Mouse (Mus musculus) layer of hippocampus, adult 18-20 months (tissue): ENCODE results near the gene Retsat. TPM values are rescaled to one million over a fixed set of nuclear protein-coding genes. Genes with fewer than 3 reads are reported as not detected.

ENCODE experiments used
- DNase-seq, 2 experiments: peaks; one replicate each; pipeline ENCODE4 v3.0.0; 2022; ENCODE audit warnings: low spot score in 2 of 2
- total RNA-seq, 2 experiments: library from RNA; stranded (reverse); gene quantifications; 2 replicates each; pipeline ENCODE4 v1.2.3; 2021

Gene Retsat
- total RNA-seq, 2 experiments from 2014 or later: 64.3 to 76.9 TPM

DNA sequence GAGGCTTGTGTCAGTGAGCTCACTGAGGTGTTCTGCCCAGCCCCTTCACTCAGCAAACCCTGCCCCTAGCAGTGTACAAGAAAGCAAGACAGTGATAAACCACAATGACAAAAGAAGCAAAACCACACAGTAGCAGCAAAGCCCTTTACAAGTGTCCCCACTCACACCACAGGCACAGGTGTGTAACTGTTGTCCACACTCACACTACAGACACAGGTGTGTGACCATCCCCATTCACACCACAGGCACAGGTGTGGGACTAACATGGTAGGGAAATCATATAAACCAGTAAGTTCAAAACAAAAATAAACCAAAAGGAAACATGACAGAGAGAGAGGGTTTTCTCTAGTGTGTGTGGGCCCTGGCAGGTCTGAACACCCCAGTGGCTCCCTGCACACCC, 10.0 kb upstream of the Retsat start:
- no peak for DNase-seq

DNA sequence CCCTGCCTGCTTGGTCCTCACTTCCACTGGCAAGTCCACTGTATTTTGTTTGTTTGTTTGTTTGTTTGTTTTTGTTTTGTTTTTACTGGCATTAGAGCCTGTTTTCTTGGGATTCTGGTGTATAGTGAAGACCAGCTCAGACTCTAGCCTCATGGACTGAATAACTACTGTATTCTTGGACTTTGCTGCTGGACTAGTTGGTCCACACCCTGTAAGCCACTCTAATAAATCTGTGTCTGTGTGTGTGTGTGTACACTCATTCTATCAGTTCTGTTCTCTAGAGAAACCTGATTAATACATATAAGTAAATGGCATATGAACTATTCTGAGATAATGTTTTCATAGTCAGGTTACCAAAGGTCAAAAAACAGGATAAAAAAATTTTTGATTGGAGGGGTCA, 8.2 kb upstream of the Retsat start:
- no peak for DNase-seq

DNA sequence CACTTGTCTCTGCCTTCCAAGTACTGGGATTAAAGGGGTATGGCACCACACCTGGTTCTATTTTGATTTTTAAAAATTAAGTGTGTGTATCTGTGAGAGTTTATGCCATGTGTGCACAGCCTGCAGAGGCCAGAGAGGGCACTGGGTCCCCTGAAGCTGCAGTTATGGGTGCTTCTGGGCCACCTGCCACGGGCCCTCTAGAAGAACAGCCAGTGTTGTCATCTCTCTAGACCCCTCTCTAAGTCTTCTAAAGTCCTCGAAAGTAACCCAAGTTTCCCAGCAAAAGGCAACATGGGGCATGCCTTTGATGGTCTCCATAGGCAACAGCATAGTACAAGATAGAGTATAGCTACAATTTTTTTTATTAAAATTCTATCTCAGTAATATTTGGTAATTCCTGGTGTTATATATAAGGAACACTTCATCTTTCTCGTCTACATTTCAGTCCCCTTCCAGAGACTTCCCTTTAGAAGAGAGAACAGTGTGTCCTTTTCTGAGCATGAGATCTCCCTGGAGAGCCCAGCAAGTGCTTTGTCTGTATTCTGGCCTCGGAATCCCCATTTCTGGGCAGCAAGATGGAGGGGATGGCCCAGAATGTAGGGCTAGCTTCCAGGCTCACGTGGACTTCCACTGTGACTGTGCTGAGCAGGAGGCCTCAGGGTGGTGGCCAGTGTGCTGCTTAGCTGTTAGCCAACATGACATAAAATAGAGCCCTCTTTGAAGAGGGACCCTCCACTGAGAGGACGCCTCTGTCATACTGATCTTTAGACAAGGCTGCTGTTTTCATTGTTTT, 5.1 kb upstream of the Retsat start:
- peak in 1 of 2 experiments; percentile 36 for DNase-seq

DNA sequence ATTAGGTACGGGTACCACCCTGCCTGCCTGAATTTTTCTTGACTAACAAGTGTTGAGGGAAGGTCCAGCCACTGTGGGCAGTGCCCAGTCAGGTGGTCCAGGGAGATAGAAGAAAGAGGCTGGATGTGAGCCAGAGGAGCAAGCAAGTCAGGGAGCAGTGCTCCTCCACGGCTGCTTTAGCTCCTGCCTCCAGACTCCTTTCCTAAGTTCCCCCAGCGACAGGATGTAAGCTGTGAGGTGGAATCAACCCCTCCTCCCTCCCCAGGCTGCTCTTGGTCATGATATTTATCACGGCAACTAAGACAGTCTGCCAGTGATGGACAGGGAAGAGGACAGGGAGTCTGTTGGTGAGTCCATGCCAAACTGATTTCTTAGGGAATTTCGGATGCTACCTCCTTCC, 4.4 kb upstream of the Retsat start:
- no peak for DNase-seq

DNA sequence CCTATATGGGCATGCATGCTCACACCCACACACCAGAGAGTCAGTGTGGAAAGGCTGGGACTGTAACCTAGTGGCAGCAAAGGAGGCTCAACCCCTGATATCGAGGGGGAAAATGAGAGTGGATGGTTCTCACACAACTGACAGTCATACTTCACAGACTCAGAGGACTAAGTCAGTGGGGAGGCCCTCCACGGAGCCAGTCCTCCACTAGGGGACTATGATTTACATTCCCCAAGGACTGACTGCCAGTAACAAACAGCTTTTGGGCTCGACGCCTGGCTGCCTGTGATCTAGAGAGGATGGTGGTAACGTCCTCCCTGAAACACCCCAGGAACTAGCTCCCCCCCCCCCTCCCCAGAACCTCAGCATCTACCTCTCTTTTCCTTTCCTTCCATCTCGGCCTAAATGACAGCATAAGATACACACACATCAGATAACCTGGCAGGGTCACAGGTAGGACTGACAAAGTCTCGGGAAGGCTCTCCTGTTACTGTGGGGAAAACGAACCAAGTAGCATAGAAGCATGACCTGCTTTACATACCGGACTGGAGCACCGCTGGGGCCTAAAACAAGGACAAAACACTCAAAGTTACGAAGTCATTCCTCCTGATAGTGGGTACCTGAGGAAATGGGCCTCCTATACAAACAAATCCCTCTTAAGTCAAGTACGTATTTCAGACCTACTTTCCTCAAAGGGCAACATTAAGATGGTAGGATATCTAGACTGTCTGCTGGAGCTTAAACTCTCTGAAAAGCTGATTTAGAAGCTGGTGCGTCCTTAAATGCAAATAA, 996 bp upstream of the Retsat start:
- peak in 1 of 2 experiments; percentile 42 for DNase-seq

DNA sequence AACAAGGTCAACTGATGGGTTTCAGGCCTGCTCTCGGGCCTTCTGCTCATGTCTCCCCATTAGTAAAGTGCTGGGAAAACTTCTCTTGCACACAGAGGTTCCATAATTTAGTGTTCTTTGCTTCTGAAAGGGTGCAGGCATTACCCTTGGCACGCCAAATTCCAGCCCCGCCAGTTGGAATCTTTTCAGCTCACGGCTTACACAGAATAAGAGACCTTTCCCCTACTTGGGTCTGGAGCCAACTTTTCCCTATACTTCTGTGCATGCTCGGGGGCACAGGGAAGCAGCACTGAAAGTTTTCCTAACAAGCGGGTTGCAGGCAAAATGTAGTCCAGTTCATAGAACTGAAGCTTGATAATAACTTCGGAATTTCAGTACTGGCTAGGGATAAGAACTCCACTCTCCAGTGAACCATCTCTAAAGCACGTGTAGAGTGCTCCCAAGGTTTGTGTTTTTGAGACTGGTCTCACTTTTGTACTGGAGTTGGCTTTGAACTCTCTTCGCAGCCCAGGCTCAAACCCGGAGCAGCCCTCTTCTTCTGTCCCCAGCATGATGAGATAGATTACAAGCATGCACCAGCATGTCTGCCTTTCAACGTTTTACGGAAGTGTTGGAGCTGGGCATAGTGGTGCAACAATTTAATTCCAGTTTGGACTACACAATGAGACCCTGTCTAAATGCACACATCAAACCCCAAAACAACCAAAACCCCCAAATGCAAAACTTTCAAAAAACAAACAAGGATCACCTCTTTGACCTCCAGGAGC, 699 bp downstream of the Retsat start:
- DNase-seq: no peak

DNA sequence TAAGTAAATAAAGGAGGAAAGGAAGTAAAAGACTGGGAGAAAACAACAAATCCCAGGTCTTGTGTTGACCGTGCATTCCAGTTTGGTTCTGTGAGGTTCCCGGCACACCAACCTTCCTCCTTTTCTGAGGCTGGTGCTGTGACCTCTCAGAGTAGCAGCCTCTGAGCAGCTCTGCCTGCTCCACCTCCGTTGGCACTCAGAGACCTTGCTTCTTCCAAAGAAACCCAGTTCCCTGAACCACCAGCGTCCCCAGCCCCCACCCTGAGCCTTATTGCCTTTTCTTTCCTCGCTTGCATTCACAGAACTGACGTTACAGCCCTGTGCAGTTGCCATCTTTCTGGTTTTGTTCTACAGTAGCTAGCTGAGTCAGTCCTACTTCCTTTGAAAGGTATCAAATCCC, 1.9 kb downstream of the Retsat start:
- no peak for DNase-seq

DNA sequence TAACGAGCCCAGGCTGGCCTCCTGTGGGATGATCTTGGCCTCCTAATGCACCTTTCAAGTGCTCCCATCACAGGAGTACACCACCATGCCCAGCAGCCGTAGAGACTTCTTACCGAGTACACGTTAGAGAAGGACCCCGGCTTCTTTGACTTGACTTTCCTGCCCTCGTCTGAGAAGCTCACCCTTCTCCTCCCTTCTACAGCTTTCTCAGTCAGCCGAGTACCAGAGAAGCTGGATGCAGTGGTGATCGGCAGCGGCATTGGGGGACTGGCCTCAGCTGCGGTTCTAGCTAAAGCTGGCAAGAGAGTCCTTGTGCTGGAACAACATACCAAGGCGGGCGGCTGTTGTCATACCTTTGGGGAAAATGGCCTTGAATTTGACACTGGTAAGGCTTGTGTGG, 2.5 kb downstream of the Retsat start:
- no peak for DNase-seq

DNA sequence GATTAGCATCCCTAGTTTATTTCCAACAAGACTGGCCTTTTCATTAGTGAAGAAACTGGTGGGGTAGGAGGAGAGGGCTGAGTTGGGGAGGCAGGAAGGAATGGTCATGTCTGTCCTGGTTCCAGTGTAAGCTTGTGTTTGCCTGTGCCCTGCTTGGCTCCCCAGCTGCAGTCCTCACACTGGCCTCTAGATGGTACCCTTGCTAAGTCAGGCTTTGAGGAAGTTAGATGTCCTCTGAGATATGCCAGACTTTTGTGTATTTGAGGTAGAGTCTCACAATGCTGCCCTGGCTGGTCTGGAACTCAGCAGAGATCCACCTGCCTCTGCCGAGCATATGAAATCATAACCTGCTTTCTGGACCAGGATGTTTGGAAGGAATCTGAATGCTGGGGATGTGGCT, 3.5 kb downstream of the Retsat start:
- peak; percentile 56 to 90 for DNase-seq

DNA sequence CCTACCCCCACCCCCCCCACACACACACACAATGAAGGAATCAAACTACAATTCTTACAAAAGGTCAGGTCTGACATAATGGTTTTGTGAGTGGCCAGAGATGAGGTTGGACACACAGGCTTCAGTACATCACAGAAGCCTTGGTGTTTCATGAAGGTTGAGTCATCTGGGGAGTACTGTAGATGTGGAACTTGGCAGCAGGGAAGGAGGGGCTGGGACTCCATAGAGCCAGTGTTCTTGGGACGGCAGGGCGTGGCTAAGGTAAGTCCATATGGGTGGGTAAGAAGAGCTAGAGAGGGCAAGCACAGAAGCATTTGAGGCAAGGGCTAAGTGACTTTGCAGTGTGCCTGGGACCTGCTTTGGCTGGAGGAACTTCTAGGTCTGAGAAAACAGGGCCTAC, 5.8 kb downstream of the Retsat start:
- DNase-seq: no peak

DNA sequence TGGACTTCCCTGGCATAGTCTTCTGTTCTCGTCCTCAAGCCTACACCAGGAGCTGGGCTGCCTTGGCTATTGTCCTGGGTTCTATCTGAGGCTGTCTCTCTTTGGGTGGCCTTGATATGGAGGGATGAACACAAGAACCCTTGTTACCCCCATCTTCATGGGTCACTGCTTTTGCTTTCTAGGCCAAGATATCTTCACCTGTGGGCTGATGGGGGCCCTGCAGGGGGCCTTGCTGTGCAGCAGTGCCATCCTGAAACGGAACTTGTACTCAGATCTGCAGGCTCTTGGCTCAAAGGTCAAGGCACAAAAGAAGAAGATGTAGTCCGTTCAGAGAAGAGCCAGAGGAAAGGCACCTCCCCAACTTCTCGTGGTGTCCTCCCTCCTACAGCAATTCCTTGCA, 8.8 kb downstream of the Retsat start:
- DNase-seq: no peak

DNA sequence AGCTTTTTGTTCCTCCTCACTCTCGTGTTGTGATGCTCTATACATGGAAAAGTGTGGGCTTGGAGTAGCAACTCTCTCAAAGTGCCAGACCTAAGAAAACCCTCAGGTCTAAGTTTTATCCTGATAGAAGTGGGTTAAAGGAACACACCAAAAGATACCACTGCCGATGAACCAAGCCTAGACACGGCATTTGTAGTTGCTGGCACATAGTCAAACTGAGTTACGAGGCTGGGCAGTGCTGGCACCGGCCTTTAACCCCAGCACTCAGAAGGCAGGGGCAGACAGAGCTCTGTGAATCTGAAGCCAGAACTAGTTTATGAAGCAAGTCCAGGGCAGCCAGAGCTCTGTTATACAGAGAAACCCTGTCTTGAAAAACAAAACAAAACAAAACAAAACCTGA, 9.4 kb downstream of the Retsat start:
- no peak for DNase-seq

DNA sequence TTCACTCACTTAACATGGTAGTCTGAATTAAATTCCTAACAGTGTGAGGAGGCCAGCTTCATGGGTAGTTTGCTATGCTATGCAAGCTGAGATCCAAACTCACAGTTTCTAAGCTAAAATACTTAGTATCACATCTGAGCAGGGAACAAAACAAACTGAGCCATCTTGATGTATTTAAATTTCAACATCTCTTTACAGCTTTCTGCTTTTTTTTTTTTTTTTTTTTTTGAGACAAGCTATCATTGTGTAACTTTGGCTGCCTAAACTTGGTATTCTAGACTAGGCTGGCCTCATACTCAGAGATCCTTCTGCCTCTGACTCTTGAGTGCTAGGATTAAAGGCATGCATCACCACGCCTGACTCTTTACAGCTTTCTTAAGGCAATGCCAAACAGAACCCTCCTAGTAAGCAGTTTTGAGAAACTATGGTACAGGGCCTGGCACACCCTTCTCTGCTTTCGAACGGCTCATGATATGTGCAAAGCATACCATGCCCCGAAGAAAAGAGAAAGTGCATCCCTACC, 10.4 kb downstream of the Retsat start:
- no peak for DNase-seq

DNA sequence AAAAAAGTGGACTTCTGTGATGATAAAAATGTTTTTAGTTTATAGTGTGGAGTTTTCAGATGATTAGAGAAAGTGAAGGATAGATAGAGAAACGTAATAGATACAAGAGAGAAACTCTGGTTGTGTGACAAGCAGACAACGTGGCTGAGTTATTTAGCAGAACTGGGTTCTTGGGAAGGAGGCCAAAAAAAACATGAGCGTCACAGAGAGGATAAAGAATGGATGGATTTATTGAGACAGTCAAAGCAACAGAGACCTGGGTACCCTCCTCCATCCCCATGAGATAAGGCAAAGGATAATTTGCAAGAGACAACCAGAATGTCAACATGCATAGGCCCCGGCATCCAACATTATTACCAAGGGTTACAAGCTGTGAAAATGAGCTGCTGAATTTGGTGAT, 12.0 kb downstream of the Retsat start:
- no peak for DNase-seq

DNA sequence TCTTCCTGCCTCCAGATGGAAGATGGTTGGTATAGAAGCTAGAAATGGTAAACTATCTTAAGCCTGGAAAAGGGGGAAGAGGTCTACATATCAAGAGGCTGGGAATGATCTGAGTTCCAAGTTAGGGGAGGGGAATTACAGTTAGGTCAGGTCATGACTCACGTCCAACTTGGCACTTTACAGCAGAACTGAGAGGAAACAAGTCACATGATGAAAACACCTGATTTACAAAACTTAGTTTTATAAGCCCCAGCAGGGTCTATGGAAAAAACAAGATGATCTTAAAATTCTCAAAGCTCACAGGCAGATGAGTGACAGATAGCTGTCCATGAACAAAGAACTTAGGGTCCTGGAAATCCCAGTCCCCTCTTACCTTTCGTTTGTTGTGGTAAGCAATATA, 16.9 kb downstream of the Retsat start:
- no peak for DNase-seq

DNA sequence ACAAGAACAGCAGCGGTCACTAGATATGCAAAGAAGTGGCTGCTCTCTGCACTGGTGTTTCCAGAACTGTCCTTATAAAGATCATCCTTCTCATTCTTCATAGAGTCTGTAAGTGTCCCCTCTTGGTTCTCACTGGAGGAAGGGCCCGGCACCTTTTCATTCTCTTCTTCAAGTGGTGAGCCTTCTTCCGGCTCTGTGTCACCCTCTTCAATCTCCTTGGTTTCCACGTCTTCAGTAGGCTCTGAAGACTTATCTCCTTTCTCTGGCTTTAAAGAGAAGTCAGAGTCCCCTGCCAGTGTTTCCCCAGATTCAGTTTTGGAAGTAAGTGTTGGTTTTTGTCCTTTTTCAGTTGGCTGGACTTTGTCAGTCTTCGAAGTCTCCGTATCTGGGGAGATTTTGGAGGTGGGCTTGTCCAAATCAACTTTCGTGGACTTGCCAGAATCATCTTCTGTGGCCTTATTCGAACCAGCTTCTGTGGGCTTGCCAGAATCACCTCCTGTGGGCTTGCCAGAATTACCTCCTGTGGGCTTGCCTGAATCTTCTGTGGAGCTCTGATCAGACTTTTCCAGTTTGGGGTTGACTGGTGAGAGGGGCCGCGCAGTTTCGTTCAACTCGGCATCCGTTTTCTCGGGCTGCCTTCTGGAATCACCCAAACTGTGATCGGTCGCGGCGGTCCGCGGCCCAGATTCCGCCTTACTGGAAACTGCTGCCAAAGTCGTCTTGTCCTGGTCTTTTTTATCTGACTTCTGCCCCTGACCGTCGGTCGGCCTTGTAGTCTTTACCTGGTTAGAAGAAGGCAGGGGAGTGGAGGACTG, 17.5 kb downstream of the Retsat start:
- no peak for DNase-seq

DNA sequence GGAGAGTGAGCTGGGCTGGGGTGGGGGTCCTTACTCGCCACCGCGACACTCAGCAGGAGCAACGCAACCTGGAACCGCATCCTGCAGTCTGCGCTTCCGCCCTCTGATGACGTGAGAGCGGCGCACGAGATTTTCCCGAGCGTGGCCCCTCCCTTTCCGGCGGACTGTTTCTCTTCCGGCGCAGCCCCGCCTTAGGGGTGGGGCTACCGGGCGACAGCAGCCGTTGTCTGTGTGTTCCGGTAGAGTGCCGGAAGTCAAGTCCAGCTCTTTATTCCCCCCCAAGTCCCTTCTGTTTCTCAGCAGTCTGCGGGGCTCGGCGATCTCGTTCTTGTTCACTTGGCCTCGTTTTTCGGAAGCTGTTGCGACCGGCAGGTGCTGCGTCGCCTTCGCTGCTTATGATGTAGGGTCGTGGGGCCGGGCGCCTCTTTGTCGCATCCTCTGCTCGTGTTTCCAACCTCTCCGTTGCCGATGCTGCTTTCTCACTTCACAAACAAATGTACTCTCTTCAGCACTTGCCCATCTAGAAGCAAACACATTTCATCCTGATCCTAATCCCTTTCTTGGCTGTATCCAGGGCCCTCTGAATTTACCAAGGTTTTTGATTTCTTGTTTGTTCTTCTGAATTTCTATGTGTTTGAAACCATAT, 18.5 kb downstream of the Retsat start, which contains the start of gene Tgoln1:
Gene Tgoln1 (minus strand): TSS at position 358 of the 646 bp plus-strand sequence.
- DNase-seq: peak; percentile 89 to 96

DNA sequence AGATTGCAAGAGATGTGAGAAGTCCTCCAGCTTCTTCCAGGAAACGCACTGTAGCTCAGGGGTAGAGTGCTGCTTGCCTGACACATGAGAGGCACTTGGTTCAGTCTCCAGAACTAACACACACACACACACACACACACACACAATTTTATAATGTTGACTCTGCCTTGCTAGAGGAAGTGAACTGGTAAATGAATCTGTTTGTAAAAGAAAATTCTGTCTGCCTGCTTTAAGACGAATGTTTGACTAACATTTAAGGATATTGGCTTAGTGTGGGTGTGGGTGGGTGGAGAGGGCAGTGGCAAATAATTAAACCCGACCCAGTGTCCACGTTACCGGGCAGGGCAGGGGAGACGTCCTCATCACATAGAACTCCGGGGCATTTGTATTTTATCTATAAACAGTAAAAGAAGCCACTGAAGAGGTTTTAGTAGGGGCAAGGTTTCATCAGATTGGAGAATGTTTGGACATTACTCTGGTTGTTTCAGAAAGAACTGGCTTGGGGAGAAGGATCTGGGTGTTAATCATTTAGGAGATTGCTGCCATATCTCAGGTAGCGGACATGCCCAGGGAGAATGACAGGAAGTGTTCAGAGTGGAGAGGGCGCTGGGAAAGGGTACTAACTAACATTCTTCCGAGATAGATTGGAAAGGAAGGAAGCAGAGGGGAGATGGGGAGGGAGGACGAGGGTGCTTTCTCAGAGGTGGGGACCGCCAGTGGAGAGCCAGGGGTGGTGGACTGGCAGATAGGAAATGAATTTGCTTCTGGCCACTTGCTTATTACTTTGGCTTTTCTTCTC, 21.7 kb downstream of the Retsat start:
- DNase-seq: no peak

DNA sequence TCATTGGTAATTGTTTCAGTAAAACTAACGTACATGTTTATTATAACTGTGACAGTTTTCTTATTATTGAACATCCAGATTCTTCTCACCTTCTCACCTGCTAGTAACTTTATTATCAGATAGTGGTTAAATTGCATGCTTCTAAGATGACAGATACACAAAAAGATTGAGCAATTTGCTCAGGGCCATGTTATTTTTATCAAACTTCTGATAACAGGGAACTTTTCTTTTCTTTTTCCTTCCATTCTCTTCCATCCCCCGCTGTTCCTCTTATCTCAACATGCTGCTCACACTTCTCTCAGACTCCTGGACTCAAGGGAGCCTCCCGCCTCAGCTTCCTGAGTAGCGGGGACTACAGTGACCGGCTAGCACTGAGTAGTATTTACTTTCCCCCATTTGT, 22.6 kb downstream of the Retsat start:
- DNase-seq: no peak
